Mouse (Mus musculus) liver, postnatal 0 days (tissue): ENCODE results near the gene Pnpla2. TPM values are rescaled to one million over a fixed set of nuclear protein-coding genes. Genes with fewer than 3 reads are reported as not detected.

Source experiments
- ATAC-seq: fragments of 200-750 bp; cut with Nextera tagmentation; 2 replicates; pipeline ENCODE4 v1.8.0; 2017; ENCODE audit warnings: mild to moderate bottlenecking, moderate library complexity
- DNase-seq: peaks from one replicate; pipeline ENCODE4 v3.0.0-alpha.2; 2016
- H3K27ac ChIP-seq: fragments of 300-500 bp; sonication (generic); 2 replicates; pipeline ENCODE4 v1.5.1; 2014; ENCODE audit warnings: antibody characterized with exemption, moderate library complexity, mild to moderate bottlenecking, low read depth
- H3K27me3 ChIP-seq: fragments of 300-500 bp; sonication (generic); 2 replicates; pipeline ENCODE4 v1.6.1; 2014; ENCODE audit warnings: low read length, control low read depth, mixed read lengths; ENCODE audit not compliant: insufficient read depth
- H3K36me3 ChIP-seq: fragments of 300-500 bp; sonication (generic); replicated peaks from 2 replicates; pipeline ENCODE4 v1.6.1; 2014; ENCODE audit warnings: mild to moderate bottlenecking, control low read depth, low read length, moderate library complexity, mixed read lengths; ENCODE audit not compliant: insufficient read depth
- H3K4me1 ChIP-seq: fragments of 300-500 bp; sonication (generic); 2 replicates; pipeline ENCODE4 v1.6.1; 2014; ENCODE audit warnings: antibody characterized with exemption, mild to moderate bottlenecking, control low read depth; ENCODE audit not compliant: insufficient read depth
- H3K4me2 ChIP-seq: fragments of 300-500 bp; sonication (generic); 2 replicates; pipeline ENCODE4 v1.6.1; 2014; ENCODE audit warnings: low read depth, mild to moderate bottlenecking, low read length, moderate library complexity, mixed read lengths
- H3K4me3 ChIP-seq: fragments of 300-500 bp; sonication (generic); 2 replicates; pipeline ENCODE4 v1.5.1; 2014; ENCODE audit warnings: low read depth, low read length
- H3K9ac ChIP-seq: fragments of 300-500 bp; sonication (generic); replicated peaks from 2 replicates; pipeline ENCODE4 v1.6.1; 2014; ENCODE audit warnings: mild to moderate bottlenecking, moderate library complexity
- H3K9me3 ChIP-seq: fragments of 300-500 bp; sonication (generic); 2 replicates; pipeline ENCODE4 v1.6.1; 2016; ENCODE audit warnings: mild to moderate bottlenecking, control low read depth, low read length, mixed read lengths
- CTCF ChIP-seq: sonication (generic); IDR thresholded peaks from 2 replicates; pipeline ENCODE4 v1.5.1; 2016; ENCODE audit warnings: antibody characterized with exemption, low read depth
- EP300 ChIP-seq: IDR thresholded peaks from 2 replicates; pipeline ENCODE4 v1.6.1; 2016; ENCODE audit warnings: antibody characterized with exemption, low read depth, mild to moderate bottlenecking
- WGBS: fragments of 180-500 bp; shearing (Covaris S2); extraction: QIAGEN DNeasy Blood & Tissue Kit; methylation state at CpG from one replicate; pipeline ENCODE4 v1.1.7; 2014; ENCODE audit not compliant: insufficient replicate concordance; 5-methylcytosine and 5-hydroxymethylcytosine counted together
- polyA plus RNA-seq: library from polyadenylated mRNA; unstranded; fragments of >200 nt; fragmentation: Nextera tagmentation; extraction: Ambion mirVana; gene quantifications from 2 replicates; pipeline ENCODE4 v1.2.1, GENCODE M21; 2015

Gene Pnpla2
- polyA plus RNA-seq, 1 experiment from 2014 or later, result 47.1 TPM

GRCm38 (mm10) chr7:141477578-141478269 is 22.7 kb downstream of the Pnpla2 start:
- no peaks in the 10 kb centered on the region for H3K9me3 ChIP-seq
- 17% methylated on average over 4 of the region's 4 CpGs for WGBS
- TF ChIP-seq EP300 (no peak), CTCF (no peak)
- ATAC-seq, result no peak
- no peak for DNase-seq
- H3K9ac ChIP-seq, result peak overlapping the region; percentile 80
- H3K4me1 ChIP-seq, result peaks cover 59% of the 10 kb centered on the region
- peaks cover 13% of the 10 kb centered on the region for H3K27me3 ChIP-seq
- H3K4me3 ChIP-seq, result no peak overlapping the region
- peak overlapping the region; percentile 96 for H3K27ac ChIP-seq
- no peaks in the 10 kb centered on the region for H3K36me3 ChIP-seq
- peak overlapping the region; percentile 92 for H3K4me2 ChIP-seq

- TF ChIP-seq CTCF, result no peak
- TF ChIP-seq EP300, result no peak
- ATAC-seq (no peak), DNase-seq (no peak)
- Histone ChIP-seq H3K4me2 (peak overlapping the region; percentile 92), H3K4me3 (no peak overlapping the region), H3K36me3 (no peaks in the 10 kb centered on the region), H3K27me3 (peaks cover 18% of the 10 kb centered on the region), H3K4me1 (peaks cover 60% of the 10 kb centered on the region), H3K27ac (peak overlapping the region; percentile 96), H3K9ac (0 out of 2 replicates have a peak overlapping the region, but pooled peaks have one; percentile 3), H3K9me3 (no peaks in the 10 kb centered on the region)
- 28% methylated on average over 5 of the region's 5 CpGs for WGBS
Measured at GRCm38 (mm10) chr7:141478270-141478748, 23.3 kb downstream of the Pnpla2 start.

- peaks cover 18% of the 10 kb centered on the region for H3K27me3 ChIP-seq
- no peak overlapping the region for H3K27ac ChIP-seq
- ATAC-seq (peak; percentile 35), DNase-seq (peak; percentile 72)
- H3K36me3 ChIP-seq, result peaks cover 2% of the 10 kb centered on the region; the same call in 1 of the 2 replicates
- no peak overlapping the region for H3K9ac ChIP-seq
- H3K9me3 ChIP-seq, result no peaks in the 10 kb centered on the region
- H3K4me3 ChIP-seq, result no peak overlapping the region
- 13% methylated on average over 10 of the region's 10 CpGs for WGBS
- peaks cover 48% of the 10 kb centered on the region for H3K4me1 ChIP-seq
- H3K4me2 ChIP-seq, result peak overlapping the region; percentile 71
- TF ChIP-seq CTCF, result peak; percentile 99
- no peak for TF ChIP-seq EP300
Measured at GRCm38 (mm10) chr7:141480842-141481497, 26.0 kb downstream of the Pnpla2 start.

GRCm38 (mm10) chr7:141481498-141482401 is 26.8 kb downstream of the Pnpla2 start:
- peak overlapping the region; percentile 41 for H3K4me3 ChIP-seq
- no peak overlapping the region for H3K27ac ChIP-seq
- peaks cover 41% of the 10 kb centered on the region for H3K4me1 ChIP-seq
- no peaks in the 10 kb centered on the region for H3K9me3 ChIP-seq
- peak overlapping the region; percentile 71 for H3K4me2 ChIP-seq
- TF ChIP-seq EP300, result no peak
- peak; percentile 52 for TF ChIP-seq CTCF
- DNase-seq, result peak; percentile 59
- ATAC-seq, result no peak
- 2% methylated on average over 72 of the region's 81 CpGs for WGBS
- peak overlapping the region; percentile 8; the same call in 1 of the 2 replicates for H3K9ac ChIP-seq
- H3K36me3 ChIP-seq, result peaks cover 10% of the 10 kb centered on the region; the same call in 1 of the 2 replicates
- H3K27me3 ChIP-seq, result peaks cover 18% of the 10 kb centered on the region

GRCm38 (mm10) chr7:141482531-141483024 is 27.6 kb downstream of the Pnpla2 start:
- Histone ChIP-seq H3K9ac (peak overlapping the region; percentile 8; the same call in 1 of the 2 replicates), H3K27me3 (peaks cover 18% of the 10 kb centered on the region), H3K36me3 (peaks cover 16% of the 10 kb centered on the region; the same call in 1 of the 2 replicates), H3K9me3 (no peaks in the 10 kb centered on the region), H3K4me3 (peak overlapping the region; percentile 41), H3K4me2 (peak overlapping the region; percentile 71), H3K4me1 (peaks cover 33% of the 10 kb centered on the region), H3K27ac (no peak overlapping the region)
- DNase-seq (no peak), ATAC-seq (no peak)
- WGBS, result 44% methylated on average over 11 of the region's 11 CpGs
- TF ChIP-seq EP300 (no peak), CTCF (no peak)
